Mouse (Mus musculus): ENCODE results near the gene Lrrn2. TPM values are rescaled to one million over a fixed set of nuclear protein-coding genes. Genes with fewer than 3 reads are reported as not detected.

The Lrrn2 gene
- total and polyA plus RNA-seq, 3 experiments: not detected

DNA sequence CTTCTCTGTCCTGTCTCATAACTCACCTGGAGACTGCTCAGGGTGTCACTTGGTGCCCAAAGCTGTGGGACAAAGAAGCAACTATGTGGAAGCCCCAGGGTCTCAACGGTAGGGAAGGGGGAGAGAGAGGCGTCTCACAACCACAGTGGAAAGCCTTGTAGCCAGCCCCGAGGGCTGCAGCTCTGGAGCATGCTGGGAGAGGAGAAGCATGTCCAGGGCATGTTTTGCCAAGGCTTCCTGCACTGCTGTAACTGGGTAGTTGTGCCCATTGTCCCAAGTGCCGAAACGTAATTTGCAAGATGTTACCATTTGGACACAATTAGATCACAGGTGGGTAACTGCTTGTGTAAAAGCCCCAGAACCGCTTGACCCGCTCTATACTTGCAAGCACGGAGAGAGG lies 39.2 kb downstream of the Lrrn2 start:
- no peaks in the 10 kb centered on the region for H3K36me3 ChIP-seq (ENCODE audit: control insufficient read depth in 1 of 2, insufficient read depth in 2 of 2, low read length in 2 of 2)
- no peak overlapping the region for H3K4me3 ChIP-seq (ENCODE audit: control insufficient read depth in 1 of 2, insufficient read depth in 1 of 2, low read depth in 2 of 2, low read length in 2 of 2)
- no peak overlapping the region for H3K9ac ChIP-seq (ENCODE audit: control insufficient read depth, low read depth, low read length, poor library complexity, severe bottlenecking)
- TF ChIP-seq MAFK (IDR thresholded peaks at IDR 0.05; ENCODE audit: borderline replicate concordance, low read depth, low read length) (no peak), ZMIZ1 (IDR thresholded peaks at IDR 0.05; ENCODE audit: low read depth, low read length) (no peak), RAD21 (IDR thresholded peaks at IDR 0.05; ENCODE audit: low read depth, low read length) (no peak), MAX (IDR thresholded peaks at IDR 0.05; ENCODE audit: low read length) (no peak), ZKSCAN1 (IDR thresholded peaks at IDR 0.05; ENCODE audit: low read depth, low read length) (no peak), HCFC1 (IDR thresholded peaks at IDR 0.05; ENCODE audit: low read depth, low read length) (no peak), ELF1 (IDR thresholded peaks at IDR 0.05; ENCODE audit: low read depth, low read length) (no peak), MYB (IDR thresholded peaks at IDR 0.05; ENCODE audit: low read depth, low read length) (no peak), CTCF (IDR thresholded peaks at IDR 0.05 in 2 of 3, conservative IDR thresholded peaks at IDR 0.05 in 1 of 3; ENCODE audit: control insufficient read depth in 1 of 3, insufficient read depth in 1 of 3, low read depth in 2 of 3, low read length in 3 of 3, poor library complexity in 1 of 3, severe bottlenecking in 1 of 3) (no peak), SIN3A (IDR thresholded peaks at IDR 0.05; ENCODE audit: low read length) (no peak), CHD1 (IDR thresholded peaks at IDR 0.05; ENCODE audit: low read depth, low read length) (no peak), GABPA (IDR thresholded peaks at IDR 0.05; ENCODE audit: low read depth, low read length) (no peak), USF2 (IDR thresholded peaks at IDR 0.05; ENCODE audit: borderline replicate concordance in 1 of 2, insufficient read depth in 1 of 2, low read depth in 1 of 2, low read length in 2 of 2) (no peak)
- H3K79me2 ChIP-seq (ENCODE audit: control insufficient read depth, insufficient read depth, low read length, poor library complexity): no peaks in the 10 kb centered on the region
- H3K9me3 ChIP-seq (replicated peaks; ENCODE audit: insufficient read depth, low read length): no peaks in the 10 kb centered on the region
- no peak overlapping the region for H3K27ac ChIP-seq (ENCODE audit: control insufficient read depth, low read depth, low read length)
- H3K4me1 ChIP-seq (ENCODE audit: control insufficient read depth in 1 of 2, insufficient read depth in 2 of 2, low read length in 2 of 2): no peaks in the 10 kb centered on the region
- DNase-seq (ENCODE audit: low read depth, low spot score): no peak
- H3K27me3 ChIP-seq (ENCODE audit: control insufficient read depth in 1 of 2, insufficient read depth in 2 of 2, low read length in 2 of 2): peaks cover 0 to 3% of the 10 kb centered on the region in 2 experiments; a peak in 1 of 4 replicates

DNA sequence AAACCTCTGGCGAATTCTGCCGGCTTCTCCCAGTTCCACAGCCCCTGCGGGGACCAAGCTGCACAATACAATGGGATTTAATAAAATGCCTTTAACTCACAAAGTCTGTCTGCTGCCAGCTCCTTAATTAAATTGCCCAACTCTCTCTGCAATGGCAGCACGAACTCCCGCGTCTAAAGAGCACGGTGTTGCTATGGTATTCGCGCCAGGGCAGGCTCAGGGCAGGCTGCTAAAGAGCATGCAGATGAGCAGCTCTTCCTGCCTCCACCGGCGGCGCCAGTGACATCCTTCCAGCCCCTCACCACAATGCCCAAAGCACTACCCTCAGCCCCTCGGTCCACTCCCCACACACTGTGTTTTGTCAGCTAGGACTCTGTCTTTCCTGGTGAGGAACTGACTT lies 41.0 kb downstream of the Lrrn2 start:
- Histone ChIP-seq H3K4me3 (ENCODE audit: control insufficient read depth in 1 of 2, insufficient read depth in 1 of 2, low read depth in 2 of 2, low read length in 2 of 2) (no peak overlapping the region), H3K27ac (ENCODE audit: control insufficient read depth, low read depth, low read length) (no peak overlapping the region), H3K27me3 (ENCODE audit: control insufficient read depth in 1 of 2, insufficient read depth in 2 of 2, low read length in 2 of 2) (peaks cover 0 to 8% of the 10 kb centered on the region in 2 experiments; a peak in 2 of 4 replicates), H3K36me3 (ENCODE audit: control insufficient read depth in 1 of 2, insufficient read depth in 2 of 2, low read length in 2 of 2) (no peaks in the 10 kb centered on the region), H3K4me1 (ENCODE audit: control insufficient read depth in 1 of 2, insufficient read depth in 2 of 2, low read length in 2 of 2) (no peaks in the 10 kb centered on the region), H3K9me3 (replicated peaks; ENCODE audit: insufficient read depth, low read length) (no peaks in the 10 kb centered on the region), H3K9ac (ENCODE audit: control insufficient read depth, low read depth, low read length, poor library complexity, severe bottlenecking) (no peak overlapping the region), H3K79me2 (ENCODE audit: control insufficient read depth, insufficient read depth, low read length, poor library complexity) (no peaks in the 10 kb centered on the region)
- no peak for DNase-seq (ENCODE audit: low read depth, low spot score)
- no peak for TF ChIP-seq GABPA (IDR thresholded peaks at IDR 0.05; ENCODE audit: low read depth, low read length)
- no peak for TF ChIP-seq ZMIZ1 (IDR thresholded peaks at IDR 0.05; ENCODE audit: low read depth, low read length)
- TF ChIP-seq ZNF384 (IDR thresholded peaks at IDR 0.05; ENCODE audit: low read depth, low read length): no peak
- no peak for TF ChIP-seq POLR2AphosphoS5 (IDR thresholded peaks at IDR 0.05; ENCODE audit: borderline replicate concordance, low read depth, low read length)
- no peak for TF ChIP-seq ZC3H11A (IDR thresholded peaks at IDR 0.05; ENCODE audit: low read depth, low read length)
- TF ChIP-seq CHD1 (IDR thresholded peaks at IDR 0.05; ENCODE audit: low read depth, low read length): no peak
- TF ChIP-seq MXI1 (IDR thresholded peaks at IDR 0.05; ENCODE audit: low read depth, low read length): no peak
- no peak for TF ChIP-seq POLR2A (IDR thresholded peaks at IDR 0.05; ENCODE audit: control insufficient read depth in 1 of 2, insufficient read depth in 1 of 2, low read depth in 1 of 2, low read length in 2 of 2, poor library complexity in 1 of 2)
- TF ChIP-seq ZKSCAN1 (IDR thresholded peaks at IDR 0.05; ENCODE audit: low read depth, low read length): no peak
- TF ChIP-seq SMC3 (IDR thresholded peaks at IDR 0.05; ENCODE audit: low read depth, low read length): no peak
- TF ChIP-seq NRF1 (IDR thresholded peaks at IDR 0.05; ENCODE audit: insufficient read depth, low read depth, low read length, poor library complexity, severe bottlenecking): no peak
- no peak for TF ChIP-seq TAL1 (IDR thresholded peaks at IDR 0.05; ENCODE audit: low read length)
- no peak for TF ChIP-seq ELF1 (IDR thresholded peaks at IDR 0.05; ENCODE audit: low read depth, low read length)
